Mouse (Mus musculus) neural tube, embryonic 12.5 days (tissue): ENCODE results near the gene Vps13a. TPM values are rescaled to one million over a fixed set of nuclear protein-coding genes. Genes with fewer than 3 reads are reported as not detected.

ENCODE experiments used
- ATAC-seq: fragments of 200-750 bp; cut with Nextera tagmentation; 2 replicates; pipeline ENCODE4 v1.8.0; 2017; ENCODE audit warnings: low read depth, mild to moderate bottlenecking, moderate TSS enrichment, moderate library complexity; ENCODE audit not compliant: low FRiP score
- H3K27ac ChIP-seq: fragments of 300-500 bp; sonication (generic); 2 replicates; pipeline ENCODE4 v1.5.1; 2016
- H3K27me3 ChIP-seq: fragments of 300-500 bp; sonication (generic); replicated peaks from 2 replicates; pipeline ENCODE4 v1.6.1; 2016; ENCODE audit warnings: mild to moderate bottlenecking
- H3K36me3 ChIP-seq: fragments of 300-500 bp; sonication (generic); 2 replicates; pipeline ENCODE4 v1.6.1; 2016; ENCODE audit warnings: mild to moderate bottlenecking
- H3K4me1 ChIP-seq: fragments of 300-500 bp; sonication (generic); 2 replicates; pipeline ENCODE4 v1.6.1; 2016
- H3K4me2 ChIP-seq: fragments of 300-500 bp; sonication (generic); replicated peaks from 2 replicates; pipeline ENCODE4 v1.6.1; 2016; ENCODE audit warnings: mild to moderate bottlenecking
- H3K4me3 ChIP-seq: fragments of 300-500 bp; sonication (generic); 2 replicates; pipeline ENCODE4 v1.5.1; 2016
- H3K9ac ChIP-seq: fragments of 300-500 bp; sonication (generic); 2 replicates; pipeline ENCODE4 v1.6.1; 2016; ENCODE audit warnings: mild to moderate bottlenecking
- H3K9me3 ChIP-seq: fragments of 300-500 bp; sonication (generic); 2 replicates; pipeline ENCODE4 v1.6.1; 2016; ENCODE audit warnings: mild to moderate bottlenecking
- WGBS: fragments of 180-500 bp; shearing (Covaris S2); methylation state at CpG from one replicate; pipeline ENCODE4 v1.1.7; 2016; 5-methylcytosine and 5-hydroxymethylcytosine counted together
- polyA plus RNA-seq: library from polyadenylated mRNA; unstranded; fragments of >200 nt; fragmentation: Nextera tagmentation; extraction: Ambion mirVana; gene quantifications from 2 replicates; pipeline ENCODE4 v1.2.1, GENCODE M21; 2016

Vps13a gene
- polyA plus RNA-seq, 1 experiment from 2014 or later, result 8.9 TPM

GRCm38 (mm10) chr19:16755226-16755625 is 25.5 kb downstream of the Vps13a start:
- H3K9ac ChIP-seq, result no peak overlapping the region
- H3K36me3 ChIP-seq, result no peaks in the 10 kb centered on the region
- no peak overlapping the region for H3K27ac ChIP-seq
- WGBS, result 86% methylated on average over 7 of the region's 7 CpGs
- no peak overlapping the region for H3K4me3 ChIP-seq
- H3K9me3 ChIP-seq, result no peaks in the 10 kb centered on the region
- no peaks in the 10 kb centered on the region for H3K27me3 ChIP-seq
- no peaks in the 10 kb centered on the region for H3K4me1 ChIP-seq
- ATAC-seq, result no peak
- no peak overlapping the region for H3K4me2 ChIP-seq

DNA sequence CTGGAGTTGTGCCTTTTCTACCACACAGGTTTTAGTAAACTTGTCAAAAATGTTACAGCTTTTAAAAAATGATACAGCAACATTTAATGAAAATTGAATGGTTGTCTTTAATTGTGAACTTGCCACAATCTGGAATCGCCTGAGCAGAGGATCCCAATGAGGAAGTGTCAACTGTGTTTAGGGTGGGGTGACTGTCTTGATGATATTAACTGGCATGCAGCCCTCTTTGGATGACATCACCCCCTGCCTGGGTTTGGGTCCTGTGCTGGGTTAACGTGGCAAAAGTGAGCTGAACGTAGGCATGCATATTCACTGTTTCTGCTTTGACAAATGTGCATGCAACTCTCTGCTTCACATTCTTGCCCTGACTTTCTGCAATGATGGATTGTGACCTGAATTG is 27.6 kb downstream of the Vps13a start:
- Histone ChIP-seq H3K36me3 (no peaks in the 10 kb centered on the region), H3K4me1 (no peaks in the 10 kb centered on the region), H3K27ac (no peak overlapping the region), H3K9me3 (no peaks in the 10 kb centered on the region), H3K4me3 (no peak overlapping the region), H3K9ac (no peak overlapping the region), H3K27me3 (no peaks in the 10 kb centered on the region), H3K4me2 (no peak overlapping the region)
- no peak for ATAC-seq
- 81% methylated on average over 3 of the region's 3 CpGs for WGBS

- Histone ChIP-seq H3K36me3 (no peaks in the 10 kb centered on the region), H3K4me1 (no peaks in the 10 kb centered on the region), H3K4me3 (no peak overlapping the region), H3K9me3 (no peaks in the 10 kb centered on the region), H3K9ac (no peak overlapping the region), H3K27me3 (no peaks in the 10 kb centered on the region), H3K4me2 (no peak overlapping the region), H3K27ac (no peak overlapping the region)
- WGBS, result 86% methylated on average over 4 of the region's 4 CpGs
- ATAC-seq, result no peak
Observed at GRCm38 (mm10) chr19:16736854-16737253, 43.9 kb downstream of the Vps13a start.

DNA sequence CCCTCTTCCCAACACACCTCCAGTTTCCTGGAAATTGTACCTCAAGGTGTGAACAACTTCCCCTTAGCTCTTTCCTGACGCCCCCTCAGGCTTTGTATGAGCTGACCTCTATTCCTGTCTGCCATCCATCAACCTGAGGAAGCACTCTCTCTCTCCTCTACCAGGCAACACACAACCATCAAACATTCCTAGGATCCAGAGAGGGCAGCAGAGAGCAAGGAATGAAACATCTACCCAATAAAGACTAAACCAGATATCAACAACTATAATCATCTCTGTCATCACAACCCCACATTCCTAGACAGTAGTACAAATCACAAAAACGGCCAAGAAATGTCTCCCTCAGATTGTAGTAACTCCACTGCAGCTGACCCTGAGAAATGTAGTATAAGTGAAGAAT is 52.0 kb downstream of the Vps13a start:
- no peak for ATAC-seq
- 62% methylated on average over 2 of the region's 2 CpGs for WGBS
- H3K4me3 ChIP-seq, result no peak overlapping the region

GRCm38 (mm10) chr19:16715249-16715648 is 65.5 kb downstream of the Vps13a start:
- H3K36me3 ChIP-seq, result no peaks in the 10 kb centered on the region
- H3K4me2 ChIP-seq, result no peak overlapping the region
- no peak overlapping the region for H3K4me3 ChIP-seq
- H3K27ac ChIP-seq, result no peak overlapping the region
- H3K27me3 ChIP-seq, result no peaks in the 10 kb centered on the region
- no peaks in the 10 kb centered on the region for H3K4me1 ChIP-seq
- no peak for ATAC-seq
- H3K9me3 ChIP-seq, result no peaks in the 10 kb centered on the region
- WGBS, result 90% methylated on average over 3 of the region's 3 CpGs
- no peak overlapping the region for H3K9ac ChIP-seq

More for the DNA sequence above, 52.0 kb downstream of the Vps13a start:
- H3K36me3 ChIP-seq, result no peaks in the 10 kb centered on the region
- H3K4me2 ChIP-seq, result no peak overlapping the region
- no peaks in the 10 kb centered on the region for H3K27me3 ChIP-seq
- H3K4me1 ChIP-seq, result no peaks in the 10 kb centered on the region
- H3K9ac ChIP-seq, result no peak overlapping the region
- no peaks in the 10 kb centered on the region for H3K9me3 ChIP-seq
- H3K27ac ChIP-seq, result no peak overlapping the region

DNA sequence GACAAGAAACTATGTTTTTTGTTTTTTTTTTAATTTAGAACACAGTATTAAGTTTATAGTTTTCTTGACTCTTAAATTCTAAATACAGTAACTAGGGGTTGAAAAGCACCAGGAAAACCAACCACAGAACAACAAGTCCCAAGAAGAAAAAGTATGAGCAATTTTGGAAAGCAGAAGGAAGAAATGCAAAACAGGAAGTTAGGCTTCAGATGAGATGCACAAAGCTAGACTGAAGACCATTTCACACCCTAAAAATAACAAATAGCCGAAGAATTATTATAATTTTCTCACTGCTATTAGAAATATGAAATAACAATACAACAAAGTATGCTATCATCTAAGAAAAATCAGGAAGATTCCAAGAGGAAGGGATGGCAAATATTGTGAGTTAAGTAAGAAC is 78.9 kb downstream of the Vps13a start:
- no peak overlapping the region for H3K4me2 ChIP-seq
- H3K27me3 ChIP-seq, result no peaks in the 10 kb centered on the region
- WGBS, result 84% methylated on average over 1 of the region's 1 CpGs
- H3K4me3 ChIP-seq, result no peak overlapping the region
- no peaks in the 10 kb centered on the region for H3K9me3 ChIP-seq
- no peaks in the 10 kb centered on the region for H3K4me1 ChIP-seq
- ATAC-seq, result no peak
- H3K27ac ChIP-seq, result no peak overlapping the region
- H3K36me3 ChIP-seq, result no peaks in the 10 kb centered on the region
- H3K9ac ChIP-seq, result no peak overlapping the region

- ATAC-seq, result no peak
- H3K9ac ChIP-seq, result no peak overlapping the region
- 94% methylated on average over 4 of the region's 4 CpGs for WGBS
- H3K9me3 ChIP-seq, result no peaks in the 10 kb centered on the region
- H3K4me1 ChIP-seq, result no peaks in the 10 kb centered on the region
- no peak overlapping the region for H3K4me2 ChIP-seq
- H3K27me3 ChIP-seq, result no peaks in the 10 kb centered on the region
- no peaks in the 10 kb centered on the region for H3K36me3 ChIP-seq
- H3K27ac ChIP-seq, result no peak overlapping the region
- no peak overlapping the region for H3K4me3 ChIP-seq
Observed at GRCm38 (mm10) chr19:16684922-16685321, 95.8 kb downstream of the Vps13a start.

- Histone ChIP-seq H3K9ac (no peak overlapping the region), H3K9me3 (no peaks in the 10 kb centered on the region), H3K36me3 (no peaks in the 10 kb centered on the region), H3K4me1 (no peaks in the 10 kb centered on the region), H3K4me3 (no peak overlapping the region), H3K4me2 (no peak overlapping the region), H3K27ac (no peak overlapping the region), H3K27me3 (no peaks in the 10 kb centered on the region)
- WGBS, result 85% methylated on average over 2 of the region's 2 CpGs
- ATAC-seq, result no peak
Observed at GRCm38 (mm10) chr19:16684210-16684609, 96.5 kb downstream of the Vps13a start.

GRCm38 (mm10) chr19:16625610-16626395 is 154.9 kb downstream of the Vps13a start:
- Histone ChIP-seq H3K4me1 (no peaks in the 10 kb centered on the region), H3K9ac (no peak overlapping the region), H3K27me3 (no peaks in the 10 kb centered on the region), H3K4me3 (no peak overlapping the region), H3K9me3 (no peaks in the 10 kb centered on the region), H3K27ac (no peak overlapping the region), H3K4me2 (no peak overlapping the region), H3K36me3 (no peaks in the 10 kb centered on the region)
- 31% methylated on average over 14 of the region's 14 CpGs for WGBS
- ATAC-seq, result 0 out of 2 replicates have a peak, but pooled peaks have one; percentile 33

DNA sequence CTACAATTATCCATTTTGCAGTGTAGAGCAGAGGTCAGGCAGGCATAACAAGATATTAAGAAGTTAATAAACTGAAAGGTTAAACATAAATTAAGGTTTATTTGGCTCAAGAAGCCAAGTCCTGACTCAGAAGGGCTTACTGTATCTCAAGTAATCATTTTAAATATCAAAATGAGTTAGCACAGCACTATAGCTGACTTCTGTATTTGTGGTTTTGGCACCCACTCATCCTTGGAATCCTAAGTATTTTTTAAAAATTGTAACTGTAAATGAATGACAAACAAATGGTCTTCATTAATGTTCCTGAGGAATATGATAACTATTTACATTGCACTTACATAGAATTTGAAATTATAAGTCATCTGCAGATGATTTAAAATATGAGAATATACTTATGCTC is 155.7 kb downstream of the Vps13a start:
- H3K9ac ChIP-seq, result no peak overlapping the region
- H3K4me2 ChIP-seq, result no peak overlapping the region
- no peaks in the 10 kb centered on the region for H3K9me3 ChIP-seq
- H3K27me3 ChIP-seq, result no peaks in the 10 kb centered on the region
- no peaks in the 10 kb centered on the region for H3K36me3 ChIP-seq
- H3K27ac ChIP-seq, result no peak overlapping the region
- ATAC-seq, result no peak
- no peak overlapping the region for H3K4me3 ChIP-seq
- no peaks in the 10 kb centered on the region for H3K4me1 ChIP-seq

DNA sequence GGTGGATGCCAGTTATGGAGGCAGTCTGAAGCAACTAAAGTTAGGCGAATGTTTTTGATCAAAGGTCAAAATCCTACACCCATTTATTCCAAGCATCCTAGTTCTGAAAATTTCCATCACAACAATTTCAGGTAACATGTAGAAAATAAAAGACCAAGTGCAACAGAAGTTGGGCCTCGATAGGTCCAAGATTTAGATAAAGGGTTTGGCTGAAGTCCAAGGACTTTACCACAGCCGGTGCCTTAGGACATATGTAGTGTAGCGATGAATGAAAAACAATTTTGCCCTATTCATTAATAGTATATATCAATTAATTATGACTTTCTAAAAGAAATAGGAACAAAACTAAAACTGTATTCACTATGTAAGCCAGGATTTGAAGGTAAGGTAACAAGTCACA is 157.6 kb downstream of the Vps13a start:
- Histone ChIP-seq H3K9ac (no peak overlapping the region), H3K36me3 (no peaks in the 10 kb centered on the region), H3K4me3 (no peak overlapping the region), H3K4me2 (no peak overlapping the region), H3K27me3 (no peaks in the 10 kb centered on the region), H3K4me1 (no peaks in the 10 kb centered on the region), H3K9me3 (no peaks in the 10 kb centered on the region), H3K27ac (no peak overlapping the region)
- ATAC-seq, result no peak
- WGBS, result 89% methylated on average over 4 of the region's 4 CpGs

- H3K9me3 ChIP-seq, result no peaks in the 10 kb centered on the region
- WGBS, result 92% methylated on average over 6 of the region's 6 CpGs
- no peaks in the 10 kb centered on the region for H3K4me1 ChIP-seq
- no peak overlapping the region for H3K4me2 ChIP-seq
- ATAC-seq, result no peak
- no peak overlapping the region for H3K9ac ChIP-seq
- H3K36me3 ChIP-seq, result no peaks in the 10 kb centered on the region
- H3K27me3 ChIP-seq, result no peaks in the 10 kb centered on the region
- no peak overlapping the region for H3K4me3 ChIP-seq
- no peak overlapping the region for H3K27ac ChIP-seq
Observed at GRCm38 (mm10) chr19:16607634-16608033, 173.1 kb downstream of the Vps13a start.

GRCm38 (mm10) chr19:16602026-16602425 is 178.7 kb downstream of the Vps13a start:
- no peaks in the 10 kb centered on the region for H3K36me3 ChIP-seq
- no peak for ATAC-seq
- 86% methylated on average over 8 of the region's 8 CpGs for WGBS
- no peak overlapping the region for H3K4me2 ChIP-seq
- H3K4me1 ChIP-seq, result peaks cover 7% of the 10 kb centered on the region; the same call in 1 of the 2 replicates
- H3K27ac ChIP-seq, result no peak overlapping the region
- no peak overlapping the region for H3K4me3 ChIP-seq
- H3K9me3 ChIP-seq, result no peaks in the 10 kb centered on the region
- no peaks in the 10 kb centered on the region for H3K27me3 ChIP-seq
- H3K9ac ChIP-seq, result no peak overlapping the region
